Mouse (Mus musculus): ENCODE data around the gene Gsn.

Gsn gene

GRCm38 (mm10) chr2:35325930-35326329 is 69.8 kb downstream of the Gsn start:
- DNase-seq (ENCODE audit: low spot score) = no peak

- no peak for DNase-seq (ENCODE audit: low spot score)
Measured at GRCm38 (mm10) chr2:35326931-35327330, 70.8 kb downstream of the Gsn start.

- DNase-seq (ENCODE audit: low spot score) = no peak
Measured at GRCm38 (mm10) chr2:35327583-35327982, 71.4 kb downstream of the Gsn start.

GRCm38 (mm10) chr2:35328064-35328792 is 72.0 kb downstream of the Gsn start:
- DNase-seq (ENCODE audit: low spot score) = no peak

- no peak for DNase-seq (ENCODE audit: low spot score)
Measured at GRCm38 (mm10) chr2:35329061-35329460, 72.9 kb downstream of the Gsn start.

- no peak for DNase-seq (ENCODE audit: low spot score)
Measured at GRCm38 (mm10) chr2:35331205-35331604, 75.0 kb downstream of the Gsn start.

GRCm38 (mm10) chr2:35333670-35334069 is 77.5 kb downstream of the Gsn start:
- DNase-seq (ENCODE audit: low spot score) = no peak

GRCm38 (mm10) chr2:35335620-35336019 is 79.4 kb downstream of the Gsn start:
- DNase-seq (ENCODE audit: low spot score) = no peak

- peak; percentile 100 for DNase-seq (ENCODE audit: low spot score)
Measured at GRCm38 (mm10) chr2:35336388-35337280, 80.5 kb downstream of the Gsn start, which contains the start of gene Stom. Gene Stom (minus strand): TSS chr2:35336976.

GRCm38 (mm10) chr2:35337419-35337818 is 81.2 kb downstream of the Gsn start:
- peak; percentile 77 for DNase-seq (ENCODE audit: low spot score)

GRCm38 (mm10) chr2:35338036-35338435 is 81.9 kb downstream of the Gsn start:
- DNase-seq (ENCODE audit: low spot score) = peak; percentile 48

- peak; percentile 98 for DNase-seq (ENCODE audit: low spot score)
Measured at GRCm38 (mm10) chr2:35338707-35339106, 82.5 kb downstream of the Gsn start.

- DNase-seq (ENCODE audit: low spot score) = peak; percentile 24
Measured at GRCm38 (mm10) chr2:35342605-35343004, 86.4 kb downstream of the Gsn start.

GRCm38 (mm10) chr2:35345984-35346383 is 89.8 kb downstream of the Gsn start:
- DNase-seq (ENCODE audit: low spot score) = no peak

- peak; percentile 68 for DNase-seq (ENCODE audit: low spot score)
Measured at GRCm38 (mm10) chr2:35349184-35349583, 93.0 kb downstream of the Gsn start.
